Mouse (Mus musculus) heart, embryonic 14.5 days (tissue): Measurements from ENCODE around the gene Plin4. TPM values are rescaled to one million over a fixed set of nuclear protein-coding genes. Genes with fewer than 3 reads are reported as not detected.

Experiments
- ATAC-seq: fragments of 200-750 bp; cut with Nextera tagmentation; 2 replicates; pipeline ENCODE4 v1.8.0; 2017; ENCODE audit warnings: low read depth, moderate TSS enrichment; ENCODE audit not compliant: insufficient number of reproducible peaks, insufficient read depth, low FRiP score
- H3K27ac ChIP-seq, 2 experiments: fragments of 200-500 bp in 1 of 2; fragments of 300-500 bp in 1 of 2; sonication (generic) in 1 of 2; replicated peaks in 1 of 2; 2 replicates each; pipeline ENCODE4 v1.5.1; 2012 to 2014; ENCODE audit warnings: low read depth in 2 of 2, low read length in 2 of 2, control low read depth in 1 of 2, mild to moderate bottlenecking in 1 of 2, mixed read lengths in 1 of 2; ENCODE audit not compliant: control insufficient read depth in 1 of 2, insufficient read depth in 1 of 2
- H3K27me3 ChIP-seq: fragments of 300-500 bp; sonication (generic); 2 replicates; pipeline ENCODE4 v1.6.1; 2014; ENCODE audit warnings: mild to moderate bottlenecking, low read length, control low read depth; ENCODE audit not compliant: control insufficient read depth, insufficient read depth
- H3K36me3 ChIP-seq: fragments of 300-500 bp; sonication (generic); 2 replicates; pipeline ENCODE4 v1.6.1; 2014; ENCODE audit warnings: mild to moderate bottlenecking, control low read depth, low read length, mixed read lengths; ENCODE audit not compliant: control insufficient read depth, insufficient read depth
- H3K4me1 ChIP-seq, 2 experiments: fragments of 200-500 bp in 1 of 2; fragments of 300-500 bp in 1 of 2; sonication (generic) in 1 of 2; 2 replicates each; pipeline ENCODE4 v1.6.1; 2012 to 2014; ENCODE audit warnings: low read length in 2 of 2, control low read depth in 1 of 2, mixed read lengths in 1 of 2; ENCODE audit not compliant: control insufficient read depth in 2 of 2, insufficient read depth in 2 of 2
- H3K4me2 ChIP-seq: fragments of 300-500 bp; sonication (generic); 2 replicates; pipeline ENCODE4 v1.6.1; 2014; ENCODE audit warnings: mild to moderate bottlenecking, low read length
- H3K4me3 ChIP-seq, 2 experiments: fragments of 200-500 bp in 1 of 2; fragments of 300-500 bp in 1 of 2; sonication (generic) in 1 of 2; 2 replicates each; pipeline ENCODE4 v1.5.1; 2012 to 2014; ENCODE audit warnings: low read length in 2 of 2, mild to moderate bottlenecking in 2 of 2, control low read depth in 1 of 2, low read depth in 1 of 2, moderate library complexity in 1 of 2; ENCODE audit not compliant: control insufficient read depth in 1 of 2, insufficient read depth in 1 of 2
- H3K9ac ChIP-seq: fragments of 300-500 bp; sonication (generic); 2 replicates; pipeline ENCODE4 v1.6.1; 2014; ENCODE audit warnings: mild to moderate bottlenecking, low read length
- H3K9me3 ChIP-seq: fragments of 300-500 bp; sonication (generic); 2 replicates; pipeline ENCODE4 v1.6.1; 2016; ENCODE audit warnings: low read length, control low read depth; ENCODE audit not compliant: control insufficient read depth
- WGBS: fragments of 180-500 bp; shearing (Covaris S2); extraction: QIAGEN DNeasy Blood & Tissue Kit; methylation state at CpG from one replicate; pipeline ENCODE4 v1.1.7; 2014; 5-methylcytosine and 5-hydroxymethylcytosine counted together
- polyA plus RNA-seq: library from polyadenylated mRNA; unstranded; fragments of >200 nt; fragmentation: Nextera tagmentation; extraction: Ambion mirVana; gene quantifications from 2 replicates; pipeline ENCODE4 v1.2.1, GENCODE M21; 2014

Gene Plin4
- polyA plus RNA-seq, 1 experiment from 2014 or later, result 0.19 TPM

DNA sequence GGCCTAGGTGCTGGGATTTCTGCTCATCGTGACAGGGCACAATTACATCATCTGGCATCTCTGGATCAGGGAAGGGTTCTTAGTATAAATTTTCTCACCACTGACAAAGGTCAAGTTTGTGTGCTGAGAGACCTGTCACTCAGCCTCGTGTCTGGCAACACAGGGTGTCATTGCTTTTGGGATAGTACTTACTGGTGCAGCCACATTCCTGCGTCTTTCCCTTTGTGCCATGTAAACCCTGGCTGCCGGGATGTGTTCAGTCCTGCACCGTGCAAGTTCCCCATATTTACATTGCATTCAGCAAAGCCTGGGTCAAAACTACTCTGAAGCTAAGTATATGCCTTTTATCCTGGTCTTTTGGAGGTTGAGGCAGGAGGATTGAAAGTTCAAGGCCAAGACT lies 58.2 kb downstream of the Plin4 start:
- no peak overlapping the region for H3K27ac ChIP-seq
- 88% methylated on average over 5 of the region's 5 CpGs for WGBS
- H3K9me3 ChIP-seq, result no peaks in the 10 kb centered on the region
- H3K4me2 ChIP-seq, result no peak overlapping the region
- H3K4me3 ChIP-seq, result no peak overlapping the region
- no peak overlapping the region for H3K9ac ChIP-seq
- H3K36me3 ChIP-seq, result peaks cover 65% of the 10 kb centered on the region
- no peak for ATAC-seq
- no peaks in the 10 kb centered on the region for H3K27me3 ChIP-seq
- H3K4me1 ChIP-seq, result no peaks in the 10 kb centered on the region

Other genes starting within 250 kb of the Plin4 start
- 5.7 and 5.9 TPM in 2 replicates for gene Zfp119a, start 230.9 kb downstream of the Plin4 start, polyA plus RNA-seq
- 8.1 and 9.4 TPM in 2 replicates for gene Zfp959, start 217.7 kb downstream of the Plin4 start, polyA plus RNA-seq
- 4.5 and 5.1 TPM in 2 replicates for gene Zfp119b, start 160.3 kb downstream of the Plin4 start, polyA plus RNA-seq
- gene Ebi3, start 157.2 kb downstream of the Plin4 start, polyA plus RNA-seq, result 1.0 and 1.3 TPM in 2 replicates
- 8.9 and 13.5 TPM in 2 replicates for gene Yju2, start 150.7 kb downstream of the Plin4 start, polyA plus RNA-seq
- 7.1 and 7.3 TPM in 2 replicates for gene Shd, start 139.3 kb downstream of the Plin4 start, polyA plus RNA-seq
- gene Fsd1, start 123.3 kb downstream of the Plin4 start, polyA plus RNA-seq, result 1.6 and 1.8 TPM in 2 replicates
- 15.9 and 16.6 TPM in 2 replicates for gene Stap2, start 104.2 kb downstream of the Plin4 start, polyA plus RNA-seq
- 73.9 and 84.4 TPM in 2 replicates for gene Mpnd, start 104.1 kb downstream of the Plin4 start, polyA plus RNA-seq
- gene Sh3gl1, start 73.2 kb downstream of the Plin4 start, polyA plus RNA-seq, result 63.6 and 70.5 TPM in 2 replicates
- gene Chaf1a, start 69.4 kb downstream of the Plin4 start, polyA plus RNA-seq, result 9.0 and 9.2 TPM in 2 replicates
- gene Ubxn6, start 34.8 kb downstream of the Plin4 start, polyA plus RNA-seq, result 41.3 and 42.5 TPM in 2 replicates
- gene Hdgfl2, start 30.2 kb downstream of the Plin4 start, polyA plus RNA-seq, result 56.5 and 57.5 TPM in 2 replicates
- 0.88 and 1.1 TPM in 2 replicates for gene Plin5, start 7.8 kb upstream of the Plin4 start, polyA plus RNA-seq
- gene Lrg1, start 12.2 kb upstream of the Plin4 start, polyA plus RNA-seq, result 0.32 and 0.42 TPM in 2 replicates
- 0.55 and 0.85 TPM in 2 replicates for gene Sema6b, start 30.5 kb upstream of the Plin4 start, polyA plus RNA-seq
- 8.9 and 9.4 TPM in 2 replicates for gene Tnfaip8l1, start 52.7 kb upstream of the Plin4 start, polyA plus RNA-seq
- 76.6 and 81.1 TPM in 2 replicates for gene Mydgf, start 74.1 kb upstream of the Plin4 start, polyA plus RNA-seq
- 18.9 and 19.5 TPM in 2 replicates for gene Dpp9, start 109.1 kb upstream of the Plin4 start, polyA plus RNA-seq
- gene Fem1a, start 147.0 kb upstream of the Plin4 start, polyA plus RNA-seq, result 23.6 and 25.9 TPM in 2 replicates
- gene Ticam1, start 167.0 kb upstream of the Plin4 start, polyA plus RNA-seq, result 9.2 and 9.3 TPM in 2 replicates
- gene Plin3, start 183.1 kb upstream of the Plin4 start, polyA plus RNA-seq, result 66.4 and 70.9 TPM in 2 replicates
- gene Arrdc5, start 190.5 kb upstream of the Plin4 start, polyA plus RNA-seq, result not detected in 2 replicates
- gene Uhrf1, start 193.5 kb upstream of the Plin4 start, polyA plus RNA-seq, result 42.8 and 44.6 TPM in 2 replicates
- 24.1 and 24.4 TPM in 2 replicates for gene Kdm4b, start 216.3 kb upstream of the Plin4 start, polyA plus RNA-seq